22 mouse cellular contexts compared by ENCODE assay signal in genomic region chr13:54560608-54561007, GRCm38 (mm10).
"Had no signal": no experiment of that assay in that cellular context is flagged by ENCODE, and none has a peak within 500 bp of the region (broad histone marks: within the 10 kb centered on the region; RNA-seq: fewer than 3 reads in every experiment).

No protein-coding gene starts in this region.

- DNase-seq: kidney, adult 18-20 months; kidney, postnatal 10 days; liver; lung, adult 18-20 months; lung, postnatal 10 days; lung, postnatal 36 days; right cerebral cortex, postnatal 14 days; spleen, adult 18-20 months; thymus, postnatal 25 days had no signal

- ATAC-seq: inflammation-experienced regulatory T-cells, adult 6 months; intestine, embryonic 16.5 days; liver, embryonic 12.5 days; midbrain, embryonic 15.5 days had no signal

- H3K27me3 ChIP-seq: kidney, embryonic 15.5 days; limb, embryonic 13.5 days; liver, embryonic 12.5 days; liver, embryonic 15.5 days; lung, embryonic 15.5 days; midbrain, embryonic 12.5 days; midbrain, embryonic 15.5 days; neural tube, embryonic 12.5 days; neural tube, embryonic 15.5 days; stomach, embryonic 15.5 days had no signal

- H3K4me3 ChIP-seq: kidney, embryonic 15.5 days; limb, embryonic 10.5 days; limb, embryonic 13.5 days; liver, embryonic 12.5 days; liver, embryonic 15.5 days; lung, embryonic 15.5 days; midbrain, embryonic 12.5 days; midbrain, embryonic 15.5 days; neural tube, embryonic 12.5 days; neural tube, embryonic 15.5 days; stomach, embryonic 15.5 days had no signal

- H3K27ac ChIP-seq: kidney, embryonic 15.5 days; limb, embryonic 10.5 days; limb, embryonic 13.5 days; liver, embryonic 12.5 days; liver, embryonic 15.5 days; lung, embryonic 15.5 days; midbrain, embryonic 12.5 days; midbrain, embryonic 15.5 days; neural tube, embryonic 12.5 days; neural tube, embryonic 15.5 days; stomach, embryonic 15.5 days had no signal

- H3K4me2 ChIP-seq: kidney, embryonic 15.5 days; limb, embryonic 13.5 days; liver, embryonic 12.5 days; liver, embryonic 15.5 days; lung, embryonic 15.5 days; midbrain, embryonic 12.5 days; midbrain, embryonic 15.5 days; neural tube, embryonic 12.5 days; neural tube, embryonic 15.5 days; stomach, embryonic 15.5 days had no signal

- H3K9ac ChIP-seq: kidney, embryonic 15.5 days; limb, embryonic 13.5 days; liver, embryonic 12.5 days; liver, embryonic 15.5 days; lung, embryonic 15.5 days; midbrain, embryonic 12.5 days; midbrain, embryonic 15.5 days; neural tube, embryonic 12.5 days; neural tube, embryonic 15.5 days; stomach, embryonic 15.5 days had no signal

- H3K9me3 ChIP-seq: kidney, embryonic 15.5 days; limb, embryonic 10.5 days; limb, embryonic 13.5 days; liver, embryonic 12.5 days; liver, embryonic 15.5 days; lung, embryonic 15.5 days; midbrain, embryonic 12.5 days; midbrain, embryonic 15.5 days; neural tube, embryonic 12.5 days; neural tube, embryonic 15.5 days; stomach, embryonic 15.5 days had no signal
